Mouse (Mus musculus): Measurements from ENCODE around the gene Olfr248. TPM values are rescaled to one million over a fixed set of nuclear protein-coding genes. Genes with fewer than 3 reads are reported as not detected.

Olfr248 gene
- polyA plus RNA-seq, 1 experiment from 2014 or later, result not detected

Other genes starting within 250 kb of the Olfr248 start
- gene Olfr420, start 235.4 kb upstream of the Olfr248 start, polyA plus RNA-seq (2016; fragmentation: Nextera tagmentation; extraction: Ambion mirVana), result not detected in 2 replicates
- gene Spta1, start 218.3 kb upstream of the Olfr248 start, polyA plus RNA-seq (2016; fragmentation: Nextera tagmentation; extraction: Ambion mirVana), result 1.5 and 1.7 TPM in 2 replicates
- gene Olfr419, start 139.0 kb upstream of the Olfr248 start, polyA plus RNA-seq (2016; fragmentation: Nextera tagmentation; extraction: Ambion mirVana), result not detected in 2 replicates
- not detected in 2 replicates for gene Mptx1, start 60.5 kb upstream of the Olfr248 start, polyA plus RNA-seq (2016; fragmentation: Nextera tagmentation; extraction: Ambion mirVana)
- not detected in 2 replicates for gene Olfr417, start 25.9 kb upstream of the Olfr248 start, polyA plus RNA-seq (2016; fragmentation: Nextera tagmentation; extraction: Ambion mirVana)
- gene Olfr414, start 33.0 kb downstream of the Olfr248 start, polyA plus RNA-seq (2016; fragmentation: Nextera tagmentation; extraction: Ambion mirVana), result not detected in 2 replicates
- not detected in 2 replicates for gene Olfr220, start 51.0 kb downstream of the Olfr248 start, polyA plus RNA-seq (2016; fragmentation: Nextera tagmentation; extraction: Ambion mirVana)
- 7.2 and 8.4 TPM in 2 replicates for gene Fmn2, start 110.8 kb downstream of the Olfr248 start, polyA plus RNA-seq (2016; fragmentation: Nextera tagmentation; extraction: Ambion mirVana)

All from hindbrain, embryonic 12.5 days (tissue).